Mouse (Mus musculus) C2C12 (cell line): ENCODE measurements around the gene Btg4.

ENCODE experiments used
- CTCF ChIP-seq: IDR thresholded peaks from one replicate; pipeline ENCODE4 v1.5.1; 2011; ENCODE audit not compliant: control insufficient read depth, insufficient read depth, insufficient read length
- FOSL1 ChIP-seq: IDR thresholded peaks from one replicate; pipeline ENCODE4 v1.8.0; 2011; ENCODE audit warnings: mild to moderate bottlenecking, low read length; ENCODE audit not compliant: poor library complexity, insufficient read depth, severe bottlenecking
- MAX ChIP-seq: IDR thresholded peaks from one replicate; pipeline ENCODE4 v1.6.1; 2011; ENCODE audit warnings: mild to moderate bottlenecking, control low read depth
- MYOD1 ChIP-seq: IDR thresholded peaks from one replicate; pipeline ENCODE4 v1.6.1; 2011; ENCODE audit warnings: low read depth; ENCODE audit not compliant: control insufficient read depth, insufficient read length
- MYOG ChIP-seq: IDR thresholded peaks from one replicate; pipeline ENCODE4 v1.6.1; 2011; ENCODE audit not compliant: control insufficient read depth, insufficient read length; ENCODE audit errors: extremely low read depth
- USF1 ChIP-seq: IDR thresholded peaks from one replicate; pipeline ENCODE4 v1.6.1; 2011; ENCODE audit warnings: low read depth, mild to moderate bottlenecking, control low read depth, moderate library complexity

DNA sequence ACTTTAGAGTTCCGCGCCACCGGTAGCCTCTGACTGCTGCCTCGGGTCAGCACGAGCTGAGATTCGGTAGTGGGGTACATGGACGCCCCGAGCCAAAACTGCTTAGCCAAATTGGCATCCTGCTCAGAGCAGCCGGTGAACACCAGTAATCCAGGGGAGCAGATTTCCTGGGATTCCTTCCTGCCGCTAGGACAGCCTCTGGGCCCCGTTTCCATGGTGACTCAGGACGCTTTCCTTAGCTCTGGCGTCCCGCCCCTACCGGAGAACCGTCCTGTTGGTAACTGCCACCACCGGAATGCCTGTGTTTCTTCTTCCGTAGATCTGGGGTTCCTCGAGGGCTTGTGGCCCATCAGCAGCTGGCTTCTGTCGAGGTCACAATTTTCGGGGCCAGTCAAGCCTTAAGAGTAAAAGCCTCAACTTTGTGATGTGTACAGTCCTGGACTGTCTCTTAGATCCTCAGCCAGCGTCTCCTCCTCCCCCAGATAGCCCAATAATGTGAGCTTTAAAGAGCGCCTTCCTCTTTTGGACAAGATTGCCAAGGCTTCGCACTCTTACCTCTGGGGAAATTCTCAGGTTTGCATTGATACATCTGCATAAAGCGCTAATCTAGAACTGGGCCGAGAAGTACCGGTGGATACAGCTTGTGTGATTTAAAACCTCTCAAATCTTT is 41.2 kb downstream of the Btg4 start, which contains the start of gene 4833427G06Rik:
- TF ChIP-seq CTCF (no peak), MYOG (no peak), FOSL1 (no peak), USF1 (no peak), MAX (no peak), MYOD1 (no peak)
